Mouse (Mus musculus): ENCODE results near the gene Ndufa11. TPM values are rescaled to one million over a fixed set of nuclear protein-coding genes. Genes with fewer than 3 reads are reported as not detected.

Ndufa11 gene
- total RNA-seq, 2 experiments from 2014 or later: 218 to 234 TPM

- DNase-seq (ENCODE audit: low spot score in 2 of 2): no peak
These were observed 1.5 kb upstream of the Ndufa11 start for GRCm38 (mm10) chr17:56715914-56716654.

- DNase-seq (ENCODE audit: low spot score in 2 of 2): peak; percentile 94 to 97
These were observed 758 bp upstream of the Ndufa11 start for GRCm38 (mm10) chr17:56716655-56717362.

- no peak for DNase-seq (ENCODE audit: low spot score in 2 of 2)
These were observed 4.9 kb downstream of the Ndufa11 start for GRCm38 (mm10) chr17:56722441-56722840.

GRCm38 (mm10) chr17:56723419-56724161 is 6.0 kb downstream of the Ndufa11 start:
- DNase-seq (ENCODE audit: low spot score in 2 of 2): no peak

GRCm38 (mm10) chr17:56727029-56727649 is 9.6 kb downstream of the Ndufa11 start:
- no peak for DNase-seq (ENCODE audit: low spot score in 2 of 2)

GRCm38 (mm10) chr17:56727659-56728058 is 10.1 kb downstream of the Ndufa11 start:
- DNase-seq (ENCODE audit: low spot score in 2 of 2): no peak

- DNase-seq (ENCODE audit: low spot score in 2 of 2): no peak
These were observed 10.6 kb downstream of the Ndufa11 start for GRCm38 (mm10) chr17:56728117-56728516.

GRCm38 (mm10) chr17:56729151-56729550 is 11.6 kb downstream of the Ndufa11 start:
- DNase-seq (ENCODE audit: low spot score in 2 of 2): no peak

- DNase-seq (ENCODE audit: low spot score in 2 of 2): no peak
These were observed 12.1 kb downstream of the Ndufa11 start for GRCm38 (mm10) chr17:56729656-56730055.

GRCm38 (mm10) chr17:56736534-56736933 is 19.0 kb downstream of the Ndufa11 start:
- DNase-seq (ENCODE audit: low spot score in 2 of 2): no peak

- no peak for DNase-seq (ENCODE audit: low spot score in 2 of 2)
These were observed 20.7 kb downstream of the Ndufa11 start for GRCm38 (mm10) chr17:56738221-56738620.

- DNase-seq (ENCODE audit: low spot score in 2 of 2): no peak
These were observed 22.7 kb downstream of the Ndufa11 start for GRCm38 (mm10) chr17:56740118-56740787.

- DNase-seq (ENCODE audit: low spot score in 2 of 2): no peak
These were observed 23.2 kb downstream of the Ndufa11 start for GRCm38 (mm10) chr17:56740788-56741160.

- DNase-seq (ENCODE audit: low spot score in 2 of 2): no peak
These were observed 26.6 kb downstream of the Ndufa11 start for GRCm38 (mm10) chr17:56744173-56744572.

GRCm38 (mm10) chr17:56751404-56752072 is 34.0 kb downstream of the Ndufa11 start:
- no peak for DNase-seq (ENCODE audit: low spot score in 2 of 2)

- no peak for DNase-seq (ENCODE audit: low spot score in 2 of 2)
These were observed 35.9 kb downstream of the Ndufa11 start for GRCm38 (mm10) chr17:56753452-56753851.

- DNase-seq (ENCODE audit: low spot score in 2 of 2): no peak
These were observed 37.0 kb downstream of the Ndufa11 start for GRCm38 (mm10) chr17:56754271-56755185.

GRCm38 (mm10) chr17:56756703-56757399 is 39.3 kb downstream of the Ndufa11 start:
- no peak for DNase-seq (ENCODE audit: low spot score in 2 of 2)
